Mouse (Mus musculus) forebrain, embryonic 14.5 days (tissue): ENCODE results near the gene Slc38a10. TPM values are rescaled to one million over a fixed set of nuclear protein-coding genes. Genes with fewer than 3 reads are reported as not detected.

Experiments
- ATAC-seq: fragments of 200-750 bp; cut with Nextera tagmentation; 2 replicates; pipeline ENCODE4 v1.8.0; 2017; ENCODE audit warnings: mild to moderate bottlenecking, moderate library complexity
- DNase-seq: peaks from one replicate; pipeline ENCODE4 v3.0.0-alpha.2; 2015; ENCODE audit warnings: low spot score
- H3K27ac ChIP-seq: fragments of 300-500 bp; sonication (generic); 2 replicates; pipeline ENCODE4 v1.5.1; 2014; ENCODE audit warnings: low read depth, mild to moderate bottlenecking, control low read depth, low read length, moderate library complexity
- H3K27me3 ChIP-seq: fragments of 300-500 bp; sonication (generic); replicated peaks from 2 replicates; pipeline ENCODE4 v1.6.1; 2014; ENCODE audit warnings: low read length, control low read depth, mixed read lengths; ENCODE audit not compliant: control insufficient read depth, insufficient read depth
- H3K36me3 ChIP-seq: fragments of 300-500 bp; sonication (generic); 2 replicates; pipeline ENCODE4 v1.6.1; 2014; ENCODE audit warnings: low read length, control low read depth; ENCODE audit not compliant: control insufficient read depth, insufficient read depth
- H3K4me1 ChIP-seq: fragments of 300-500 bp; sonication (generic); 2 replicates; pipeline ENCODE4 v1.6.1; 2014; ENCODE audit warnings: antibody characterized with exemption, low read length, control low read depth; ENCODE audit not compliant: control insufficient read depth, insufficient read depth
- H3K4me2 ChIP-seq: fragments of 300-500 bp; sonication (generic); 2 replicates; pipeline ENCODE4 v1.6.1; 2014; ENCODE audit warnings: mild to moderate bottlenecking, control low read depth, low read length
- H3K4me3 ChIP-seq: fragments of 300-500 bp; sonication (generic); 2 replicates; pipeline ENCODE4 v1.5.1; 2014; ENCODE audit warnings: low read depth, low read length, control low read depth
- H3K9ac ChIP-seq: fragments of 300-500 bp; sonication (generic); 2 replicates; pipeline ENCODE4 v1.6.1; 2014; ENCODE audit warnings: mild to moderate bottlenecking, low read length, control low read depth, moderate library complexity
- H3K9me3 ChIP-seq: fragments of 300-500 bp; sonication (generic); replicated peaks from 2 replicates; pipeline ENCODE4 v1.6.1; 2016; ENCODE audit warnings: low read length, control low read depth, mixed read lengths; ENCODE audit not compliant: control insufficient read depth
- WGBS: fragments of 180-500 bp; shearing (Covaris S2); extraction: QIAGEN DNeasy Blood & Tissue Kit; methylation state at CpG from one replicate; pipeline ENCODE4 v1.1.7; 2014; 5-methylcytosine and 5-hydroxymethylcytosine counted together
- polyA plus RNA-seq: library from polyadenylated mRNA; unstranded; fragments of >200 nt; fragmentation: Nextera tagmentation; extraction: Ambion mirVana; gene quantifications from 2 replicates; pipeline ENCODE4 v1.2.1, GENCODE M21; 2014

Slc38a10 gene
- polyA plus RNA-seq, 1 experiment from 2014 or later, result 53.6 TPM

DNA sequence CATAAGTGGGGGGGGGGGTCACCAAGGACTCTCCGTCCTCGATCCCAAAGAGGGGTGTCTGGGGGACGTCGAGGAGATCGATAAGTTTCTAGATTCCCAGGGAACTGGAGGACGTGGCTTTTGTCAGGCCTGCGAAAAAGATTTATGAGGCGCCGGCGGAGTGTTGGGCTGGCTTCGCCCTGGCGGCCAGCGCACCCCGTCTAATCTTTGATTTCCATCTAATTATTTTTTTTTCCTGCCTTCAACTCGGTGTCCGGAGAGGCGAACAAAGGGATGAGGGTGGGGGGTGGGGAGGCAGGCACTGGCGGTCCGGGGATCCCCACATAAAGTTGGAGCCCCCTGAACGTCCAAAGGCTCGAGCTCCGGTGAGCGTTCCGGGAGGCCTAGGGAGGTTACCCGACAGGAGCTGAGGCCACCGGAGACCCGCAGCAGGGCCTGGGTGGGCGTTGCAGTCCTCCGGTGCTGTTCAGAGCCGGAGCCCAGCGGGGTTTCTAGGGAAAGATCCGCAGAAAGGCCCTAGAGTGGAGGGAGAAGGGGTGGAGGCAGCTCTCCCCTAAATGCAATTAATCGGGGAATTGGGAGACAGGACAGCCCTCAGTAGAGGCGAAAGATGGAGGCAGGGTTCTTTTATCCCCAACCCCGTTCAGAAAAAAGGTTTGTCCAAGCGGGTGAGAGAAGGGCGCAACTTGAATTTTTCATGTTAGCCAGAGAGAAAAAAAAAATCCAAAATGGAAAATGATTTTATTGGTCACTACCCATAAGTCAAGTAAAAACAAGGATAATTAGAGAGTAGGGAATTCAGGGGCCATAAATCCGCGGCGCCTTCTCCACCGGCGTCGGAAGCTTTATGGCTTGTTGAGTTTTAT lies 36.3 kb upstream of the Slc38a10 start:
- Histone ChIP-seq H3K27me3 (no peaks in the 10 kb centered on the region), H3K9ac (peak overlapping the region; percentile 99), H3K4me3 (peak overlapping the region; percentile 94), H3K36me3 (peaks cover 6% of the 10 kb centered on the region; the same call in 1 of the 2 replicates), H3K9me3 (no peaks in the 10 kb centered on the region), H3K27ac (peak overlapping the region; percentile 97), H3K4me2 (peak overlapping the region; percentile 92), H3K4me1 (peaks cover 38% of the 10 kb centered on the region)
- ATAC-seq, result no peak
- peak; percentile 45 for DNase-seq
- WGBS, result under 1% methylated on average over 43 of the region's 43 CpGs

DNA sequence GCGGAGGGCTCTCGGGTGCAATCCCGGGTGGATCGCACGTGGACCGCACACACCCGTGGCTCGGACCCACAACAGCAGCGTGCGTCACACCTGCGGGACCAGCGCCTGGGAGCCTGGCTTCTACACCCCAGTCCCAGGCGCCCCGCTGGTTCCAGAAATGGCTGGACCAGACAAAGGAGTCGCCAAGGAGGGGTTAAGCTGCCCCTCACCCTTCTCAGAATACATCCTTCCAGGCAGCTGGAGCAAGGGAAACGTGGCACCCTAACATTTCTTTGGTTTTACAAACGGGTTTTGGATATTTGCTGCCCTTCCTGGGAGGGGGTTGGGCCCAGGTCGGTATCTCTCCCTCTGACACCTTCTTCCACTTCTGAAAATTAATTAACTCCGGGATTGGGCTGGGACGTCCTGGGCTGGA lies 35.7 kb upstream of the Slc38a10 start:
- H3K36me3 ChIP-seq, result peaks cover 6% of the 10 kb centered on the region; the same call in 1 of the 2 replicates
- peaks cover 41% of the 10 kb centered on the region for H3K4me1 ChIP-seq
- ATAC-seq, result no peak
- H3K4me2 ChIP-seq, result peak overlapping the region; percentile 92
- under 1% methylated on average over 20 of the region's 20 CpGs for WGBS
- no peaks in the 10 kb centered on the region for H3K27me3 ChIP-seq
- no peak for DNase-seq
- peak overlapping the region; percentile 94 for H3K4me3 ChIP-seq
- H3K9me3 ChIP-seq, result no peaks in the 10 kb centered on the region
- peak overlapping the region; percentile 99 for H3K9ac ChIP-seq
- peak overlapping the region; percentile 97 for H3K27ac ChIP-seq

DNA sequence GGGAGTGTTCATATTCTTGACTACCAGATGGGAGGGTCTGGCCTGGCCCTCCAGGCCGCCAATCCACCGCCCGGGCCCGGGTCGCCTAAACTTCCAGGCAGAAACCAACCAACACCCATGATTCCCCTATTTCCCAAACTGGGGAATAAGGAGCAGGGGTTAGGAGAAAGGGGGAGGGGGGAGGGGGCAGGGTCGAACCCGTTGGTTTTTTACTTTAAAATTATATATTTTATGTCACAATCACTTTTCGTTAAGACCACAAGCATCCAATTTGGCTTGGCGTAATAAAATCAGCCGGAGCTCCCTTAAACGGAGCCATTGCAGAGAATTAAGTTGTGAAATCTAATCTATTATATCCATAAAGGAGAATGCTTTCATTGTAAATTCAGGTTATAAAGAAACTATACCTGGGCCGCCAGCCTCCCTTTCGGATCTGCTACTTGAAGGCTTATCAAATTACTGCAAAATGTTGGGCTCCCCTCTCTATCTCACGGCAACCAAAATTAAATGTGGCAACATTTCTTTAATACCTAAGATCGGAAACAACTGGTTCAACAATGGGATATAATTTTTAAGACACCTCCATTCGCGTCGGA lies 35.1 kb upstream of the Slc38a10 start:
- peaks cover 6% of the 10 kb centered on the region; the same call in 1 of the 2 replicates for H3K36me3 ChIP-seq
- peak overlapping the region; percentile 97 for H3K27ac ChIP-seq
- no peaks in the 10 kb centered on the region for H3K9me3 ChIP-seq
- WGBS, result 5% methylated on average over 18 of the region's 18 CpGs
- H3K9ac ChIP-seq, result peak overlapping the region; percentile 99
- H3K4me1 ChIP-seq, result peaks cover 41% of the 10 kb centered on the region
- DNase-seq, result peak; percentile 46
- H3K4me3 ChIP-seq, result peak overlapping the region; percentile 94
- no peak for ATAC-seq
- H3K27me3 ChIP-seq, result no peaks in the 10 kb centered on the region
- H3K4me2 ChIP-seq, result peak overlapping the region; percentile 92

DNA sequence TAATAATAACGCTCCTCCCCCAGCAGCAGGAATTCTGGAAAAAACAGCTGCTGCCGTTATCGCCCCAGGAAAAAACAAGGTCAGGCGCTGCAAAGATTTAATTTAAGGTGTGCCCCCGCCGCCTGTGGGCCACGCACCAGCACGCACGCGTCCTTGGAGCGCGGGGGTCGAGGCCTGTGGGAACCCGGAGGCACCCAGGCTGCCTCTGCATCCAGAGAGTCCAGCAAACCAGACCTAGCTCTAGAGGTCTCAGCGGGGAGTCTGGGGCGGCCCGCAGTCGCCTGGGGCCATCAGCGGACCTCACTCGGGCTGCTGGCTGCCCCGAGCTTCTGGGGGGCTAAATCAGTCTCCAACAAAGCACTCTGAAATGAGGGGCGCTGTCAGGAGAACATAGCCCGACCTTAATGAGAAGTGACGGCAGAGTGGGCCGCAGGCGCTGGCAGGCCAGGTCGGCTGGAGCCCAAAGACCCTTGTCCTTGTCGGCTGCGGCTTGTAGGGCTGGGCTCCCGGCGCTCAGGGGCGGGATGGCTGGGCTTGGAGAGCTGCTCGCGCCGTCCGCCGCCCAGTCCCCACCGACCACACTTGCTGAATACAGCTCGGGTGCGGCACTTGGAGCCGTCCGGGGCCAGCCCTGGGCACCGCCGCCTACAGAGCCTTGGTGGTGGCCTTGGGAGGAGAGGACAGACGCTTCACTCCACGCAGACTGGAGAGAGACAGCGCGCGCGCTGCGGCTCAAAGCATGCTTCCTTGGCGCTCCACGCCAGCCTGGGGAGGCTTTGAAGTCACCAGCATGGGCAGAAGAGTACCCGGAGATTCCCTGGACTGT lies 34.4 kb upstream of the Slc38a10 start:
- H3K27me3 ChIP-seq, result no peaks in the 10 kb centered on the region
- peak overlapping the region; percentile 99 for H3K9ac ChIP-seq
- no peak for ATAC-seq
- peak overlapping the region; percentile 94 for H3K4me3 ChIP-seq
- H3K4me1 ChIP-seq, result peaks cover 39% of the 10 kb centered on the region
- 1% methylated on average over 54 of the region's 54 CpGs for WGBS
- peak overlapping the region; percentile 92 for H3K4me2 ChIP-seq
- peak; percentile 62 for DNase-seq
- H3K27ac ChIP-seq, result peak overlapping the region; percentile 87
- no peaks in the 10 kb centered on the region for H3K9me3 ChIP-seq
- peaks cover 6% of the 10 kb centered on the region; the same call in 1 of the 2 replicates for H3K36me3 ChIP-seq

DNA sequence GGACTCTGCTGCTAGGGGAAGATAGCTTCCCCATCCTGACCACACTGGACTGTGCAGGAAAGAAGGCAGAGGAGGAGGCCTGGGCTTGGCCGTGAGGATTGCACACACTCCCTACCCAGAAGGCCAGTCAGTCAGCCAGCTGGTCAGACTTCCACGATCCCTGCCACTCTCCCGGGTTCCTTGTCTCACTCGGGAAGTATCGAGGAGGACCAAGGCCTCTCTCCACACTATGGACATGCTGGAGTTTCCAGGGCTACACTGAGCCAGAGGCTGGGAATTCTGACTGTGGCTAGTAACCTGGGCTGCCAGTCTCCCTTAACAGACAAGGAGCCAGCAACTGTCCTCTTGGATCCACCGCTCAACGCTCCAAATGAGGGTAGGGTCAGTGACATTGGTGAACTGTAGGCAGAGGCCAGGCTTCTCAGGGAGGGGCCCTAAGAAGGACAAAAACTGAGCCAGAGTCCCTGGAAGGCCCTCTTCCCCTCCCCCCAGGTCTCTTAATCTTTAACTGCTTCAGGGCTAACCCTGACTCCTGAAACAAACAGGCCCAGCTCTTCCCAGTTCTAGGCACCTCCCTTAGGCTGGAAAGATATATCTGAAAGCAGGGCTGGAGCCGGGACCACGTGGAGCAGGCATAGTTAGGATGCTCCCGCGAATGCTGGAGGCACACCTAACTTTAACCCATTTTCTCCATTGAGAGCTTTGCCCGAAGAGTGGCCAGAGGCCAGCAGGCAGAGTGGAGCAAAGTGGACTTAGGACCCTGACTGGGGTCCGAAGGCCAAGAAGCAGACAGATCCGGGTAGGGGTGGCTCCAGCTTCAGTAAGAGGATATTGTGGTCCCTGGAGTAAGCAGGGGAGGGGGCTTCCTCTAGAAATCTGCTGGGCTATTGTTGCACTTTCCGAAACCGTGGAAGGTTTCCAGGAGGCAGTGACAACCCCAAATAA lies 33.5 kb upstream of the Slc38a10 start:
- peak overlapping the region; percentile 94 for H3K4me3 ChIP-seq
- WGBS, result 9% methylated on average over 16 of the region's 16 CpGs
- H3K36me3 ChIP-seq, result peaks cover 6% of the 10 kb centered on the region; the same call in 1 of the 2 replicates
- H3K9ac ChIP-seq, result peak overlapping the region; percentile 99
- DNase-seq (peak; percentile 67), ATAC-seq (no peak)
- H3K27ac ChIP-seq, result peak overlapping the region; percentile 87
- H3K4me1 ChIP-seq, result peaks cover 35% of the 10 kb centered on the region
- H3K9me3 ChIP-seq, result no peaks in the 10 kb centered on the region
- H3K27me3 ChIP-seq, result no peaks in the 10 kb centered on the region
- peak overlapping the region; percentile 92 for H3K4me2 ChIP-seq

DNA sequence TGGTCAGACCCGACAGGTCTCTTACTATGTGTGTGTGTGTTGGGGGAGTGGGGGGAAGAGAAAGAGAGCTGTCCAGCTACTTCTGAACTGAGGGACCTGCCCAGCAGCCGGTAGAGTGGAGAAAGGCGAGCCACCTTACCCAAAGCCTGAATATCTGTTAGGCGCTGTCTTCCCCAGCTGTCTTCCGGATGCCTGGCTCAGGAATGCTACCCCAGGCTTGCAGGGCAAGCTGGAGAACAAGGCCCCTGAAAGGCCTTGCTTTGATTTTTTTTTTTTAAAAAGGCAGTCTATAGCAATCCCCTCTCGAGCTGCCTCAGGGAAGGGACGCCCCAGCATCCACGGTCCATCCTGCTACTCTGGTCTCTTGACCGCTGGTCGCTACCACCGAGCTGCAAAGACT lies 32.6 kb upstream of the Slc38a10 start:
- Histone ChIP-seq H3K36me3 (peaks cover 6% of the 10 kb centered on the region; the same call in 1 of the 2 replicates), H3K27me3 (no peaks in the 10 kb centered on the region), H3K9me3 (no peaks in the 10 kb centered on the region), H3K4me2 (peak overlapping the region; percentile 92), H3K4me3 (no peak overlapping the region), H3K4me1 (peaks cover 35% of the 10 kb centered on the region), H3K27ac (peak overlapping the region; percentile 87; the same call in 1 of the 2 replicates), H3K9ac (peak overlapping the region; percentile 99; the same call in 1 of the 2 replicates)
- DNase-seq, result peak; percentile 23
- ATAC-seq, result no peak
- 36% methylated on average over 11 of the region's 11 CpGs for WGBS

DNA sequence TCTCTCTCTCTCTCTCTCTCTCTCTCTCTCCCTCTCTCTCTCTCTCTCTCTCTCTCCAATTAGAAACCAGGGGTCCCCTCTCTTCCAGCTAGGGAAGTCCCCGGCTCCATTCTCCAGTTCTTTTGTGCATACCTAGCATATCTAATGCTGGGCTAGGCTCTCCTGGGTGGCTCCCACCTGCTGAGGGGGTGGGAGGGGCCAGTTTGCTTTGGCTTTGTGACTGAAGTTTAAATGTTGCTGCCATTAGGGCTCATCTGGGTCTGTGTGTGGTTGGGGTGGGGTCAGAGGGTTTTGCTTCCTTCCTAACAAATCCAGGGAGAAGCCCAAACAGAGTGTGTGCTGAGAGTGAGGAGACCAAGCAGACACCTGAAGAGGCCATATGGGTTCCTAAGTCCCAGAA lies 32.0 kb upstream of the Slc38a10 start:
- DNase-seq (no peak), ATAC-seq (no peak)
- Histone ChIP-seq H3K4me1 (peaks cover 35% of the 10 kb centered on the region), H3K4me3 (no peak overlapping the region), H3K36me3 (peaks cover 6% of the 10 kb centered on the region; the same call in 1 of the 2 replicates), H3K9ac (peak overlapping the region; percentile 99; the same call in 1 of the 2 replicates), H3K4me2 (no peak overlapping the region), H3K27me3 (no peaks in the 10 kb centered on the region), H3K27ac (peak overlapping the region; percentile 87; the same call in 1 of the 2 replicates), H3K9me3 (no peaks in the 10 kb centered on the region)
- 19% methylated on average over 1 of the region's 1 CpGs for WGBS
